Mouse (Mus musculus) kidney, adult 2 months (tissue): ENCODE results near the gene Cyp3a41b.
"Not testable (repeated sequence)": the region's sequence is repeated elsewhere in the genome, so short reads cannot be mapped to it uniquely, and the experiment has no call there.

ENCODE experiments used
- CTCF ChIP-seq: fragments of 200-500 bp; conservative IDR thresholded peaks from 2 replicates; pipeline ENCODE4 v1.5.1; 2011; ENCODE audit warnings: low read depth, mild to moderate bottlenecking, control low read depth, low read length, moderate library complexity, mixed read lengths; ENCODE audit not compliant: insufficient read depth, insufficient read length
- POLR2A ChIP-seq: fragments of 200-500 bp; IDR thresholded peaks from one replicate; pipeline ENCODE4 v1.6.1; 2011; ENCODE audit warnings: low read depth, low read length, control low read depth

DNA sequence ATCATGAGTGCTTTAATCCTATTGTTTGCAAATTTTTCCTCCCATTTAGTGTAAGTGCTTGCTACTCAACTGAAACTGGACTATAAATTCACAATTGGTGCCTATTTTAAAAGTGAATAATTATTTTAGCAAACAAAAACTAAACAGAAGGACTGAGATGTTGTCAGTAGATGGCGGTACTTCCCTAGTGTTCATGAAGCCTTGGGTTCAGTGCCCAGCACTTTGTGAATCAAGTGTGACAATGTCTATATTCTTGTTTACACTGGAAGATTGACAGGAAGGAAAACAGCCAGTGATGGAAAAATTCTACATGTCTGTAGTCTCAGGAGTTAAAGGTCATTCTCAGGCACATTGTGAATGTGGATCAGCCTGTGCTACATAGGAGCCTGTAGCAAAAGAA, 47.8 kb upstream of the Cyp3a41b start:
- TF ChIP-seq CTCF, POLR2A: not testable (repeated sequence)
